Mouse (Mus musculus) heart, embryonic 11.5 days (tissue): ENCODE results near the gene Junb. TPM values are rescaled to one million over a fixed set of nuclear protein-coding genes. Genes with fewer than 3 reads are reported as not detected.
A peak's percentile ranks its signal among the peaks of the same experiment; 100 is the strongest.

ENCODE experiments used
- ATAC-seq: fragments of 200-750 bp; cut with Nextera tagmentation; replicated peaks from 2 replicates; pipeline ENCODE4 v1.8.0; 2017; ENCODE audit warnings: moderate library complexity; ENCODE audit not compliant: insufficient number of reproducible peaks, low FRiP score, low TSS enrichment
- H3K27ac ChIP-seq: fragments of 300-500 bp; sonication (generic); 2 replicates; pipeline ENCODE4 v1.5.1; 2014; ENCODE audit warnings: mild to moderate bottlenecking, low read depth, low read length
- H3K27me3 ChIP-seq: fragments of 300-500 bp; sonication (generic); 2 replicates; pipeline ENCODE4 v1.6.1; 2014; ENCODE audit warnings: mild to moderate bottlenecking, low read length, mixed read lengths; ENCODE audit not compliant: control insufficient read depth, insufficient read depth
- H3K36me3 ChIP-seq: fragments of 300-500 bp; sonication (generic); 2 replicates; pipeline ENCODE4 v1.6.1; 2014; ENCODE audit warnings: mild to moderate bottlenecking, low read length, moderate library complexity, mixed read lengths; ENCODE audit not compliant: control insufficient read depth, insufficient read depth
- H3K4me1 ChIP-seq: fragments of 300-500 bp; sonication (generic); 2 replicates; pipeline ENCODE4 v1.6.1; 2014; ENCODE audit warnings: low read length; ENCODE audit not compliant: control insufficient read depth, insufficient read depth
- H3K4me2 ChIP-seq: fragments of 300-500 bp; sonication (generic); 2 replicates; pipeline ENCODE4 v1.6.1; 2014; ENCODE audit warnings: mild to moderate bottlenecking, moderate library complexity
- H3K4me3 ChIP-seq: fragments of 300-500 bp; sonication (generic); 2 replicates; pipeline ENCODE4 v1.5.1; 2014; ENCODE audit warnings: low read depth, low read length
- H3K9ac ChIP-seq: fragments of 300-500 bp; sonication (generic); 2 replicates; pipeline ENCODE4 v1.6.1; 2014; ENCODE audit warnings: mild to moderate bottlenecking, low read depth, low read length, moderate library complexity
- H3K9me3 ChIP-seq: fragments of 300-500 bp; sonication (generic); replicated peaks from 2 replicates; pipeline ENCODE4 v1.6.1; 2016; ENCODE audit warnings: low read length; ENCODE audit not compliant: control insufficient read depth
- WGBS: fragments of 180-500 bp; shearing (Covaris S2); extraction: QIAGEN DNeasy Blood & Tissue Kit; methylation state at CpG from one replicate; pipeline ENCODE4 v1.1.7; 2014; ENCODE audit not compliant: insufficient replicate concordance; 5-methylcytosine and 5-hydroxymethylcytosine counted together
- polyA plus RNA-seq: library from polyadenylated mRNA; unstranded; fragments of >200 nt; fragmentation: Nextera tagmentation; extraction: Ambion mirVana; gene quantifications from 2 replicates; pipeline ENCODE4 v1.2.1, GENCODE M21; 2014

Junb gene
- 7.6 and 9.3 TPM in 2 replicates for polyA plus RNA-seq

DNA sequence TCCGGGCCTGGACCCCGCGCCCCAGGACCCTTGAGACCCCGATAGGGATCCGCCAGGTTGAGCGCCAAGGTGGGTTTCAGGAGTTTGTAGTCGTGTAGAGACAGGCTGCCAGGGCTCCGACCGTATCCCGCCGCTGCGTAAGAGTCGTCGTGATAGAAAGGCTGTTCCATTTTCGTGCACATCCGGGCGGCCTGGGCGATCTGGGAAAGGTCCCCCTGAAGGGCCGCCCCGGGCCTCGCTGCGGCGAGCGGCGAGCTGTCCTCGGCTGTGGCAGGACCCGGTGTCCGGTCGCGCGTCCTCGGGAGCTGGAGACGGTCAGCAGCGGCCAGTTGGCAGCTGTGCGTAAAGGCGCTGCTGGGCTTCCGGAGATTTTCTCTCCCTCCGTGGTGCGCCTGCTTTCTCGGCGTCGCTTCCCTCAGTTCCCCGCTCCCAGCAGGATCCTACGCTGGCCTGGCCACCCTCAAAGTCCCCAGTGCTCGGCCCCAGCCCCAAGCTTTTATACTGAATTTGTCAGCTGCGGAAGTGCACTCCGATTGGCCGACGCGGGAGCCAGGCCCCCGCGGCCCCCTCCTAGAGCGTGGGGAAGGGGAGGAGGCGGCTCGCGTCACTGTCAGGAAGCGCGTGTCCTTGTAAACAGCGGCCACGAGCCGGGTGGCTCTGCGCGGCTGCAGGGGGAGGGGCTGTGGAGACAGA lies at the start of gene Junb:
Junb (minus strand) TSS at position 471 of the 693 bp plus-strand sequence.
- peak; percentile 60 for ATAC-seq
- WGBS: 1% methylated on average over 63 of the region's 63 CpGs

DNA sequence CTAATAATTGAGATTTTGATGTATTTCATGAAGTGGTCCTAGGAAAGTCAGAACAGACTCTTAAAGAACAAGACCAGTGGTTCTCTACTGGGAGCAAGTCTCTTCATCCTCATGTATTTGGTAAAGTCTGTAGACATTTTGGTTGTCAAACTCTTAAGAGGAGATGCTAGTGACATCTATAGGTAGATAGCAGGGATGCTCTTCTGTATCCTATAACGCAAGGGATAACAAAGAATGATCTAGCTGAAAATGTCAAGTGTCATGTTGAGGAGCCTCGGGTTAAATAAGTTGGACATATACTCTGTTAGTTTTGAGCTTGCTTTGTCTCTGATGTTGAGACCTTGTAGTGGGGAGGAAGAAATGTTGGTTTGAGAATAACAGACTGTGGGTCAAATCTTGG lies 49.4 kb upstream of the Junb start:
- peak overlapping the region; percentile 91 for H3K4me2 ChIP-seq
- ATAC-seq: no peak
- no peak overlapping the region for H3K27ac ChIP-seq

More for the DNA sequence above, at the start of gene Junb:
- no peaks in the 10 kb centered on the region for H3K36me3 ChIP-seq
- H3K9ac ChIP-seq: peak within 1 kb of the TSS; percentile 78
- peaks cover 43% of the 10 kb centered on the region for H3K4me1 ChIP-seq
- H3K4me2 ChIP-seq: peak within 1 kb of the TSS; percentile 98
- H3K27me3 ChIP-seq: 0 out of 2 replicates have a peak, but pooled peaks cover 3% of the 10 kb centered on the region
- H3K4me3 ChIP-seq: peak within 1 kb of the TSS; percentile 60
- H3K27ac ChIP-seq: peak within 1 kb of the TSS; percentile 79
- no peaks in the 10 kb centered on the region for H3K9me3 ChIP-seq

DNA sequence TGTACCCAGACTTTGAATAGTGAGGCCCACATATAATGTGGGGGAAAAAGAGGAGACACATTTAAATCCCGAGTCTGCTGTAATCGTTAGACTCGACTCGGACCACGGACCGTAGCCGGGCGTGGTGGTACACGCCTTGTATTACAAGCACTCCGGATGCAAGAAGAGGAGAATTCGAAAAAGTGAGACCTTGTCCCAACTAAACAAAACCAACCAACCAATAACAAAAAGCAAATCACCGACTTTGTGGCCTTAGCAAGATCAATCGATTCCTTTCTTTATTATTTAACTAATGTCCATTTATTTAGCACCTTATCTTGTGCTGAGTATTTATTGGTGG lies 49.0 kb upstream of the Junb start:
- peak overlapping the region; percentile 96 for H3K4me3 ChIP-seq
- under 1% methylated on average over 13 of the region's 13 CpGs for WGBS
- peak overlapping the region; percentile 91 for H3K4me2 ChIP-seq
- H3K36me3 ChIP-seq: peaks cover 17% of the 10 kb centered on the region
- no peak for ATAC-seq
- peaks cover 31% of the 10 kb centered on the region for H3K4me1 ChIP-seq
- H3K27ac ChIP-seq: peak overlapping the region; percentile 77
- no peaks in the 10 kb centered on the region for H3K27me3 ChIP-seq
- peak overlapping the region; percentile 99 for H3K9ac ChIP-seq
- H3K9me3 ChIP-seq: no peaks in the 10 kb centered on the region

More for the DNA sequence above, 49.4 kb upstream of the Junb start:
- no peaks in the 10 kb centered on the region for H3K27me3 ChIP-seq
- H3K36me3 ChIP-seq: peaks cover 18% of the 10 kb centered on the region
- whole genome bisulfite sequencing: 26% methylated on average over 2 of the region's 2 CpGs
- H3K4me3 ChIP-seq: peak overlapping the region; percentile 96
- no peaks in the 10 kb centered on the region for H3K9me3 ChIP-seq
- peak overlapping the region; percentile 99 for H3K9ac ChIP-seq
- peaks cover 31% of the 10 kb centered on the region for H3K4me1 ChIP-seq

GRCm38 (mm10) chr8:85026670-85027515 lies 48.4 kb upstream of the Junb start, which contains the start of gene Trir:
TSS of gene Trir (plus strand) at chr8:85026823.
- Histone ChIP-seq H3K4me3 (peak within 1 kb of the TSS; percentile 96), H3K9ac (peak within 1 kb of the TSS; percentile 99), H3K9me3 (no peaks in the 10 kb centered on the region), H3K4me1 (peaks cover 31% of the 10 kb centered on the region), H3K36me3 (peaks cover 18% of the 10 kb centered on the region), H3K4me2 (peak within 1 kb of the TSS; percentile 91), H3K27ac (peak within 1 kb of the TSS; percentile 77), H3K27me3 (no peaks in the 10 kb centered on the region)
- peak; percentile 81 for ATAC-seq
- under 1% methylated on average over 75 of the region's 75 CpGs for WGBS

DNA sequence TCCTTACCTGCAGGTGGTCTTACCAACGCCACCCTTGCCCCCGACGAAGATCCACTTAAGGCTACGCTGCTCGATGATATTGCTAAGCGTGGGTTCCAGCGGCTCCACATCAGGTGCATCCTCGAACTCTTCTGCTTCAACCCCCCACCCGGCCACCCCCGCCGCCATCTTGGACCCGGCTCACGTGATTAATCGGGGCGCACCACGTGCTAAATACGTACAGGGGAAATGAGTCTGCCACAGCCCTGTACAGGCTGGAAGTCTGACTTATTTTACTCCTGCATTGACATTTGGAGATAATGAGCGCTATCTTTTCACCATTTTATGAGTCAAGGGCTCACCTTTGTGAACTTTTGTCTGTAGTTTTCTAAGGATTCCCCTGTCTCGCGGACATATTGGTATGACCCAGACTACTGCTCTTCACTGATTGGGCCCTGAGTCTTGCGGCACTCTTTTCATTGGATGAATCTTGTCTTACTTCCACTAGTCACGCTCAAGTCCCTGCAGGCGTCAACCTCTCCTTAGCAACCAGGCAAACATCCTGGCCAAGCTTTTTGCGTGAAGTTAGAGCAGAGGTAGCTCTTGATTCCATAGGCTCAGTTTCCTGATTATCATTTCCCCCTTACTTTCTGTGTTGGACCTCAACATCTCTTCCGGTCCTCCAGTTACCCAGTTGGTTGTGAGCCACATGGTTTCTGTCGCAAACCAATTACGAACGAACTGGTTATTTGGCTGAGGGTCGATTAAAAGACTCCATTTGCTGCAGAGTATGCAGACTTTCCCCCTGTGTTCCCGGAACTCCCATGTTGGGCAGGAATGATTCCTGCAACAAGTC lies 46.8 kb upstream of the Junb start, which contains the start of gene Asna1:
Asna1 (minus strand) TSS at position 184 of the 835 bp plus-strand sequence.
- H3K4me2 ChIP-seq: peak within 1 kb of the TSS; percentile 91
- H3K9me3 ChIP-seq: no peaks in the 10 kb centered on the region
- H3K4me1 ChIP-seq: peaks cover 31% of the 10 kb centered on the region
- H3K9ac ChIP-seq: peak within 1 kb of the TSS; percentile 85
- H3K27me3 ChIP-seq: no peaks in the 10 kb centered on the region
- WGBS: 6% methylated on average over 30 of the region's 30 CpGs
- H3K27ac ChIP-seq: peak within 1 kb of the TSS; percentile 77
- peaks cover 18% of the 10 kb centered on the region for H3K36me3 ChIP-seq
- peak within 1 kb of the TSS; percentile 96 for H3K4me3 ChIP-seq
- ATAC-seq: peak; percentile 85

DNA sequence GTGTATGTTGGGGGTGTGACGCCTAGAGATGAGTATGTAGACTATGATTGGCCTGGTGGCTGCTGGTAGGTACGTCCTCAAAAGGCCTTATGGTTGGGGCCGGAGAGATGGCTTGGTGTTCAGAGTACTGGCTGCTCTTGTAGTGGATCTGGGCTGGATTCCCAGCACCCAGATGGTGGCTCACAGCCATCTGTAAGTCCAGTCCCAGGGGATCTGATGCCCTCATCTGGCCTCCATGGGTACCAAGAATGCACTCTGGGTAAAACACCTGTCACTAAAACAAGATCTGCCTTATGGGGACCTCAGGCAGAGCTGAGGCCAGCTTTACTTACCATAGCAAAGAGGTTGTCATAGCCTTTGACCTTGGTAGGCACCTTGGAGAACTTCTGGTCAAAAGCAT lies 45.3 kb upstream of the Junb start:
- Histone ChIP-seq H3K27me3 (no peaks in the 10 kb centered on the region), H3K36me3 (peaks cover 15% of the 10 kb centered on the region), H3K4me2 (peak overlapping the region; percentile 91), H3K27ac (no peak overlapping the region), H3K9me3 (no peaks in the 10 kb centered on the region), H3K4me3 (peak overlapping the region; percentile 96; the same call in 1 of the 2 replicates), H3K9ac (no peak overlapping the region), H3K4me1 (peaks cover 26% of the 10 kb centered on the region)
- ATAC-seq: no peak
- WGBS: 96% methylated on average over 3 of the region's 3 CpGs

DNA sequence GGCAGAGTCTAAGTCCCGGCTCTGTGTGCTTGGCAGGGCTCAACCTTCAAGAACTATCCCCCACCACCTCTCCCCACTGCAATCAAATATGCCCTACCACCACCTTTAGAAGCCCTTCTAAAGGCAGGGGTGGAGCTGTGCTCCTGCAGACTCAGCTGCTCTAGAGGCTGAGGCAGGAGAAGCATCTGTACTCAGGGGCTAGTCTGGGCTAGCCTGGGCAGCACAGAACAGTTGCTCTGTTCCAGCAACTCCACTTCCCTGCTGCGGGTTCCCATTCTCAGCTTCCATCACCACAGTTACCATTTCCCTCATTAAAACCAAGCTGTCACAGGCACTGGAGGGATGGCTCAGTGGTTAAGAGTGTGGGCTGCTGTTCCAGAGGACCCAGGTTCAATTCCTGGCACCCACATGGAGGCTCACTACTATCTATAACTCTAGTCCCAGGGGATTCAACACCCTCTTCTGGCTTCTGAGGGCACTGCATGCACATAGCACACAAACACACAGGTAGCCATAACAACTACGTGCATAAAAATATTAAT lies 43.1 kb upstream of the Junb start:
- no peak overlapping the region for H3K4me3 ChIP-seq
- no peak for ATAC-seq

GRCm38 (mm10) chr8:85017209-85017608 lies 38.7 kb upstream of the Junb start:
- WGBS: 44% methylated on average over 5 of the region's 5 CpGs
- Histone ChIP-seq H3K9ac (no peak overlapping the region), H3K36me3 (peaks cover 13% of the 10 kb centered on the region), H3K27ac (no peak overlapping the region), H3K4me3 (no peak overlapping the region), H3K4me1 (no peaks in the 10 kb centered on the region), H3K4me2 (no peak overlapping the region), H3K27me3 (peaks cover 24% of the 10 kb centered on the region), H3K9me3 (no peaks in the 10 kb centered on the region)
- no peak for ATAC-seq

More for the DNA sequence above, 43.1 kb upstream of the Junb start:
- H3K9me3 ChIP-seq: no peaks in the 10 kb centered on the region
- no peak overlapping the region for H3K27ac ChIP-seq
- H3K4me1 ChIP-seq: peaks cover 16% of the 10 kb centered on the region
- H3K9ac ChIP-seq: no peak overlapping the region
- H3K4me2 ChIP-seq: no peak overlapping the region
- H3K27me3 ChIP-seq: no peaks in the 10 kb centered on the region
- H3K36me3 ChIP-seq: peaks cover 17% of the 10 kb centered on the region
- 94% methylated on average over 3 of the region's 3 CpGs for WGBS
